Mouse (Mus musculus) MEL (cell line): ENCODE results near the gene Slc41a3. TPM values are rescaled to one million over a fixed set of nuclear protein-coding genes. Genes with fewer than 3 reads are reported as not detected.

Experiments used
- DNase-seq: peaks from one replicate; pipeline ENCODE4 v3.0.0; 2011; ENCODE audit warnings: low read depth, low spot score
- H3K27ac ChIP-seq: 2 replicates; pipeline ENCODE4 v1.5.1; 2012; ENCODE audit warnings: low read depth, mild to moderate bottlenecking, control low read depth, low read length, moderate library complexity; ENCODE audit not compliant: control insufficient read depth
- H3K27me3 ChIP-seq, 2 experiments: fragments of 150-350 bp in 1 of 2; sonication (generic) in 1 of 2; 2 replicates each; pipeline ENCODE4 v1.6.1; 2012; ENCODE audit warnings: low read length in 2 of 2, mild to moderate bottlenecking in 2 of 2, improper control_type of control experiment in 1 of 2, moderate library complexity in 1 of 2; ENCODE audit not compliant: insufficient read depth in 2 of 2, control insufficient read depth in 1 of 2
- H3K36me3 ChIP-seq, 2 experiments: 2 replicates each; pipeline ENCODE4 v1.6.1; 2012 to 2014; ENCODE audit warnings: low read length in 2 of 2, improper control_type of control experiment in 1 of 2, inconsistent platforms in 1 of 2, mild to moderate bottlenecking in 1 of 2; ENCODE audit not compliant: insufficient read depth in 2 of 2, control insufficient read depth in 1 of 2
- H3K4me1 ChIP-seq, 2 experiments: fragments of 150-350 bp in 1 of 2; sonication (generic) in 1 of 2; 2 replicates each; pipeline ENCODE4 v1.6.1; 2012; ENCODE audit warnings: low read length in 2 of 2, improper control_type of control experiment in 1 of 2, mild to moderate bottlenecking in 1 of 2; ENCODE audit not compliant: insufficient read depth in 2 of 2, control insufficient read depth in 1 of 2
- H3K4me3 ChIP-seq, 2 experiments: fragments of 150-350 bp in 1 of 2; sonication (generic) in 1 of 2; 2 replicates each; pipeline ENCODE4 v1.5.1; 2012; ENCODE audit warnings: low read depth in 2 of 2, low read length in 2 of 2, mild to moderate bottlenecking in 2 of 2, moderate library complexity in 2 of 2, control low read depth in 1 of 2, improper control_type of control experiment in 1 of 2; ENCODE audit not compliant: control insufficient read depth in 1 of 2, insufficient read depth in 1 of 2
- H3K79me2 ChIP-seq: 2 replicates; pipeline ENCODE4 v1.6.1; 2012; ENCODE audit warnings: mild to moderate bottlenecking, low read length, moderate library complexity; ENCODE audit not compliant: control insufficient read depth, poor library complexity, insufficient read depth
- H3K9ac ChIP-seq: 2 replicates; pipeline ENCODE4 v1.6.1; 2012; ENCODE audit warnings: low read depth, mild to moderate bottlenecking, control low read depth, low read length, moderate library complexity; ENCODE audit not compliant: control insufficient read depth, poor library complexity, severe bottlenecking
- H3K9me3 ChIP-seq: fragments of 150-350 bp; sonication (generic); replicated peaks from 2 replicates; pipeline ENCODE4 v1.6.1; 2012; ENCODE audit warnings: mild to moderate bottlenecking, low read length, improper control_type of control experiment, moderate library complexity; ENCODE audit not compliant: insufficient read depth
- CHD1 ChIP-seq: IDR thresholded peaks from 2 replicates; pipeline ENCODE4 v1.6.1; 2012; ENCODE audit warnings: low read depth, mild to moderate bottlenecking, inconsistent platforms, low read length, improper control_type of control experiment
- CTCF ChIP-seq, 3 experiments: IDR thresholded peaks in 2 of 3; conservative IDR thresholded peaks in 1 of 3; 2 replicates each; pipeline ENCODE4 v1.5.1; 2011 to 2012; ENCODE audit warnings: low read length in 3 of 3, low read depth in 2 of 3, mild to moderate bottlenecking in 2 of 3, improper control_type of control experiment in 1 of 3, inconsistent platforms in 1 of 3, mixed read lengths in 1 of 3, moderate library complexity in 1 of 3; ENCODE audit not compliant: control insufficient read depth in 1 of 3, insufficient read depth in 1 of 3, poor library complexity in 1 of 3, severe bottlenecking in 1 of 3
- E2F4 ChIP-seq: IDR thresholded peaks from 2 replicates; pipeline ENCODE4 v1.6.1; 2011; ENCODE audit warnings: low read depth, low read length, improper control_type of control experiment, borderline replicate concordance
- ELF1 ChIP-seq: IDR thresholded peaks from 2 replicates; pipeline ENCODE4 v1.6.1; 2014; ENCODE audit warnings: low read depth, mild to moderate bottlenecking, inconsistent platforms, low read length, improper control_type of control experiment, moderate library complexity
- GABPA ChIP-seq: IDR thresholded peaks from 2 replicates; pipeline ENCODE4 v1.6.1; 2012; ENCODE audit warnings: low read depth, mild to moderate bottlenecking, inconsistent platforms, low read length, improper control_type of control experiment, moderate library complexity
- GATA1 ChIP-seq: IDR thresholded peaks from 2 replicates; pipeline ENCODE4 v1.6.1; 2011; ENCODE audit warnings: low read depth, low read length, improper control_type of control experiment
- HCFC1 ChIP-seq: IDR thresholded peaks from 2 replicates; pipeline ENCODE4 v1.6.1; 2012; ENCODE audit warnings: low read depth, mild to moderate bottlenecking, inconsistent platforms, low read length, improper control_type of control experiment, moderate library complexity
- KAT2A ChIP-seq: conservative IDR thresholded peaks from 2 replicates; pipeline ENCODE4 v1.6.1; 2012; ENCODE audit warnings: low read depth, low read length, improper control_type of control experiment, inconsistent platforms
- MAFK ChIP-seq: IDR thresholded peaks from 2 replicates; pipeline ENCODE4 v1.6.1; 2011; ENCODE audit warnings: low read depth, mild to moderate bottlenecking, low read length, improper control_type of control experiment, borderline replicate concordance
- MAZ ChIP-seq: IDR thresholded peaks from 2 replicates; pipeline ENCODE4 v1.6.1; 2012; ENCODE audit warnings: low read depth, mild to moderate bottlenecking, inconsistent platforms, low read length, improper control_type of control experiment
- MYB ChIP-seq: IDR thresholded peaks from 2 replicates; pipeline ENCODE4 v1.6.1; 2011; ENCODE audit warnings: mild to moderate bottlenecking, low read depth, low read length, improper control_type of control experiment
- MYC ChIP-seq: IDR thresholded peaks from 2 replicates; pipeline ENCODE4 v1.6.1; 2011; ENCODE audit warnings: low read depth, mild to moderate bottlenecking, low read length, improper control_type of control experiment, moderate library complexity
- NELFE ChIP-seq: IDR thresholded peaks from 2 replicates; pipeline ENCODE4 v1.6.1; 2011; ENCODE audit warnings: low read depth, low read length, improper control_type of control experiment
- NRF1 ChIP-seq: IDR thresholded peaks from 2 replicates; pipeline ENCODE4 v1.6.1; 2014; ENCODE audit warnings: low read depth, mild to moderate bottlenecking, inconsistent platforms, low read length, improper control_type of control experiment, moderate library complexity; ENCODE audit not compliant: poor library complexity, insufficient read depth, severe bottlenecking
- POLR2A ChIP-seq, 2 experiments: IDR thresholded peaks; 2 replicates each; pipeline ENCODE4 v1.6.1; 2011 to 2012; ENCODE audit warnings: low read length in 2 of 2, mild to moderate bottlenecking in 2 of 2, control low read depth in 1 of 2, improper control_type of control experiment in 1 of 2, low read depth in 1 of 2, moderate library complexity in 1 of 2; ENCODE audit not compliant: control insufficient read depth in 1 of 2, insufficient read depth in 1 of 2, poor library complexity in 1 of 2
- POLR2AphosphoS5 ChIP-seq: IDR thresholded peaks from 2 replicates; pipeline ENCODE4 v1.6.1; 2012; ENCODE audit warnings: low read depth, borderline replicate concordance, mild to moderate bottlenecking, inconsistent platforms, low read length, moderate library complexity, mixed read lengths
- RAD21 ChIP-seq: IDR thresholded peaks from 2 replicates; pipeline ENCODE4 v1.6.1; 2011; ENCODE audit warnings: mild to moderate bottlenecking, low read depth, low read length, improper control_type of control experiment
- SMC3 ChIP-seq: IDR thresholded peaks from 2 replicates; pipeline ENCODE4 v1.6.1; 2011; ENCODE audit warnings: low read depth, low read length, improper control_type of control experiment
- TAL1 ChIP-seq: IDR thresholded peaks from 2 replicates; pipeline ENCODE4 v1.6.1; 2012; ENCODE audit warnings: mild to moderate bottlenecking, inconsistent platforms, low read length, moderate library complexity, mixed read lengths
- TCF12 ChIP-seq: IDR thresholded peaks from 2 replicates; pipeline ENCODE4 v1.6.1; 2014; ENCODE audit warnings: low read depth, mild to moderate bottlenecking, inconsistent platforms, low read length, improper control_type of control experiment, moderate library complexity
- UBTF ChIP-seq: IDR thresholded peaks from 2 replicates; pipeline ENCODE4 v1.6.1; 2012; ENCODE audit warnings: low read depth, mild to moderate bottlenecking, inconsistent platforms, low read length, improper control_type of control experiment, moderate library complexity, borderline replicate concordance; ENCODE audit not compliant: insufficient read depth
- ZC3H11A ChIP-seq: IDR thresholded peaks from 2 replicates; pipeline ENCODE4 v1.6.1; 2012; ENCODE audit warnings: low read depth, mild to moderate bottlenecking, inconsistent platforms, low read length, improper control_type of control experiment
- ZKSCAN1 ChIP-seq: IDR thresholded peaks from 2 replicates; pipeline ENCODE4 v1.6.1; 2012; ENCODE audit warnings: low read depth, mild to moderate bottlenecking, inconsistent platforms, low read length, improper control_type of control experiment, moderate library complexity
- polyA plus RNA-seq, 2 experiments: library from polyadenylated mRNA; stranded (reverse) in 1 of 2; unstranded in 1 of 2; fragments of >175 nt in 1 of 2; fragments of >200 nt in 1 of 2; gene quantifications; 2 replicates each; pipeline versions ENCODE4 v1.2.1 to v1.2.4; 2012; ENCODE audit warnings: low replicate concordance in 2 of 2, low read depth in 1 of 2; ENCODE audit not compliant: insufficient read length in 2 of 2, insufficient read depth in 1 of 2, missing spikeins in 1 of 2
- total RNA-seq: library from RNA; depleted of rRNA; stranded (reverse); fragments of 300-350 nt; gene quantifications from 2 replicates; pipeline ENCODE4 v1.2.3, GENCODE M21; 2012

Slc41a3 gene
- total and polyA plus RNA-seq, 3 experiments: 65.8 to 70.4 TPM; not detected in 1

- H3K9ac ChIP-seq: no peak overlapping the region
- peaks cover 0 to 3% of the 10 kb centered on the region in 2 experiments; a peak in 2 of 4 replicates for H3K36me3 ChIP-seq
- H3K9me3 ChIP-seq: no peaks in the 10 kb centered on the region
- TF ChIP-seq E2F4: no peak
- no peak for TF ChIP-seq NELFE
- no peak for TF ChIP-seq SMC3
- no peak for TF ChIP-seq KAT2A
- no peak for TF ChIP-seq POLR2A (IDR thresholded peaks at IDR 0.05; ENCODE audit: control insufficient read depth in 1 of 2, insufficient read depth in 1 of 2, low read depth in 1 of 2, low read length in 2 of 2, poor library complexity in 1 of 2)
- no peak for TF ChIP-seq NRF1
- TF ChIP-seq MAFK: no peak
- TF ChIP-seq MYB: no peak
- TF ChIP-seq POLR2AphosphoS5: no peak
- TF ChIP-seq TAL1: no peak
- TF ChIP-seq ZKSCAN1: no peak
- no peak for TF ChIP-seq MYC
- no peak for TF ChIP-seq RAD21
- no peak for TF ChIP-seq GATA1
- TF ChIP-seq MAZ: no peak
- TF ChIP-seq ZC3H11A: no peak
- no peak for TF ChIP-seq HCFC1
- TF ChIP-seq TCF12: no peak
- no peak for TF ChIP-seq ELF1
- TF ChIP-seq, all 39 proteins: peak for 0
- Histone ChIP-seq H3K79me2 (no peaks in the 10 kb centered on the region), H3K27ac (no peak overlapping the region), H3K27me3 (no peaks in the 10 kb centered on the region), H3K4me1 (no peaks in the 10 kb centered on the region), H3K4me3 (no peak overlapping the region)
- no peak for DNase-seq
Measured at GRCm38 (mm10) chr6:90644965-90645364, 40.4 kb downstream of the Slc41a3 start.

- no peak for TF ChIP-seq CTCF (IDR thresholded peaks at IDR 0.05 in 2 of 3, conservative IDR thresholded peaks at IDR 0.05 in 1 of 3; ENCODE audit: control insufficient read depth in 1 of 3, insufficient read depth in 1 of 3, low read depth in 2 of 3, low read length in 3 of 3, poor library complexity in 1 of 3, severe bottlenecking in 1 of 3)
- TF ChIP-seq TAL1: no peak
- TF ChIP-seq GABPA: no peak
- no peak for TF ChIP-seq CHD1
- TF ChIP-seq UBTF: no peak
- no peak for TF ChIP-seq RAD21
- H3K4me3 ChIP-seq: no peak overlapping the region
- no peak for DNase-seq
- no peaks in the 10 kb centered on the region for H3K27me3 ChIP-seq
- no peaks in the 10 kb centered on the region for H3K79me2 ChIP-seq
- no peaks in the 10 kb centered on the region for H3K9me3 ChIP-seq
- H3K9ac ChIP-seq: no peak overlapping the region
- H3K27ac ChIP-seq: no peak overlapping the region
- no peaks in the 10 kb centered on the region for H3K4me1 ChIP-seq
- H3K36me3 ChIP-seq: no peaks in the 10 kb centered on the region; a peak in 1 of 4 replicates
Measured at GRCm38 (mm10) chr6:90648391-90648790, 43.9 kb downstream of the Slc41a3 start.
